Mouse (Mus musculus) liver, postnatal 0 days (tissue): ENCODE measurements at regions not wholly inside any gene's neighbourhood (a gene's known extent, or its start where the extent isn't known, plus 50 kb on each side); places are given as distances from the start of the nearest gene placed in this dataset.

Experiments used
- CTCF ChIP-seq: sonication (generic); IDR thresholded peaks from 2 replicates; pipeline ENCODE4 v1.5.1; 2016; ENCODE audit warnings: antibody characterized with exemption, low read depth
- EP300 ChIP-seq: IDR thresholded peaks from 2 replicates; pipeline ENCODE4 v1.6.1; 2016; ENCODE audit warnings: antibody characterized with exemption, low read depth, mild to moderate bottlenecking

GRCm38 (mm10) chr12:32111508-32112119 lies 50.5 kb upstream of the Prkar2b start:
- TF ChIP-seq EP300 (no peak), CTCF (no peak)
